In genomic region chr5:75696960-75697359, GRCm38 (mm10) we compare ENCODE assay signal across 21 mouse cellular contexts.
A peak's percentile ranks its signal among the peaks of the same experiment; 100 is the strongest.
DNase-seq lines count a peak whose midpoint lies in the region; ATAC-seq and TF ChIP-seq lines count a peak whose summit lies in the region.
"Had no signal": no experiment of that assay in that cellular context is flagged by ENCODE, and none has a peak within 500 bp of the region (broad histone marks: within the 10 kb centered on the region; RNA-seq: fewer than 3 reads in every experiment).

No protein-coding gene starts in this region.

- H3K27ac ChIP-seq in hindbrain, embryonic 10.5 days, result peak overlapping the region; percentile 14
- H3K27ac ChIP-seq in hindbrain, embryonic 13.5 days, result no peak overlapping the region
- H3K27ac ChIP-seq in hindbrain, embryonic 11.5 days (ENCODE audit: low read depth, low read length), result no peak overlapping the region
- no peak overlapping the region for H3K27ac ChIP-seq in hindbrain, embryonic 15.5 days (replicated peaks)
- no peak overlapping the region for H3K27ac ChIP-seq in midbrain, embryonic 13.5 days
- H3K27ac ChIP-seq: embryonic facial prominence, embryonic 15.5 days; forebrain, embryonic 10.5 days; intestine, embryonic 15.5 days had no signal

- no peak for TF ChIP-seq CTCF in lung, adult 2 months (IDR thresholded peaks at IDR 0.05; ENCODE audit: insufficient read depth, low read length)

- no peak for ATAC-seq in hindbrain, embryonic 13.5 days (ENCODE audit: low FRiP score)
- ATAC-seq in hindbrain, embryonic 11.5 days (ENCODE audit: low FRiP score), result peak; percentile 43
- ATAC-seq in hindbrain, embryonic 15.5 days (ENCODE audit: low FRiP score, low read depth), result 0 out of 2 replicates have a peak, but pooled peaks have one; percentile 44
- peak; percentile 91 for ATAC-seq in midbrain, embryonic 13.5 days
- ATAC-seq: forebrain, embryonic 14.5 days; intestine, embryonic 15.5 days had no signal

- 51% methylated on average over 5 of the region's 5 CpGs for WGBS in hindbrain, embryonic 10.5 days
- WGBS in hindbrain, embryonic 13.5 days, result 49% methylated on average over 5 of the region's 5 CpGs
- WGBS in hindbrain, embryonic 11.5 days, result 51% methylated on average over 5 of the region's 5 CpGs
- 52% methylated on average over 5 of the region's 5 CpGs for WGBS in hindbrain, embryonic 15.5 days
- 34% methylated on average over 5 of the region's 5 CpGs for WGBS in midbrain, embryonic 13.5 days
- 86% methylated on average over 5 of the region's 5 CpGs for WGBS in lung, adult 2 months

- H3K4me3 ChIP-seq in hindbrain, embryonic 10.5 days, result no peak overlapping the region
- H3K4me3 ChIP-seq in hindbrain, embryonic 13.5 days, result no peak overlapping the region
- H3K4me3 ChIP-seq in hindbrain, embryonic 11.5 days (ENCODE audit: low read depth, low read length), result no peak overlapping the region
- no peak overlapping the region for H3K4me3 ChIP-seq in hindbrain, embryonic 15.5 days
- H3K4me3 ChIP-seq in midbrain, embryonic 13.5 days (replicated peaks), result no peak overlapping the region
- H3K4me3 ChIP-seq in lung, adult 2 months (replicated peaks; ENCODE audit: extremely low read depth, low read depth, low read length), result no peak overlapping the region
- H3K4me3 ChIP-seq: embryonic facial prominence, embryonic 15.5 days; erythroblast, embryonic 14.5 days; forebrain, embryonic 10.5 days; heart, embryonic 12.5 days; intestine, embryonic 15.5 days had no signal

- H3K4me2 ChIP-seq in hindbrain, embryonic 13.5 days, result no peak overlapping the region
- H3K4me2 ChIP-seq in hindbrain, embryonic 11.5 days (replicated peaks; ENCODE audit: low read depth, low read length), result no peak overlapping the region
- no peak overlapping the region for H3K4me2 ChIP-seq in hindbrain, embryonic 15.5 days
- no peak overlapping the region for H3K4me2 ChIP-seq in midbrain, embryonic 13.5 days (replicated peaks)
- H3K4me2 ChIP-seq: embryonic facial prominence, embryonic 15.5 days; heart, embryonic 12.5 days; intestine, embryonic 15.5 days had no signal

- H3K36me3 ChIP-seq in hindbrain, embryonic 10.5 days, result no peaks in the 10 kb centered on the region
- H3K36me3 ChIP-seq in hindbrain, embryonic 13.5 days, result no peaks in the 10 kb centered on the region
- H3K36me3 ChIP-seq in hindbrain, embryonic 11.5 days (ENCODE audit: control insufficient read depth, insufficient read depth, low read length), result no peaks in the 10 kb centered on the region
- no peaks in the 10 kb centered on the region for H3K36me3 ChIP-seq in hindbrain, embryonic 15.5 days
- no peaks in the 10 kb centered on the region for H3K36me3 ChIP-seq in midbrain, embryonic 13.5 days
- H3K36me3 ChIP-seq: embryonic facial prominence, embryonic 15.5 days; forebrain, embryonic 10.5 days; heart, embryonic 12.5 days; intestine, embryonic 15.5 days had no signal

- intact Hi-C loops in left cerebral cortex, postnatal 10 days (cut with DNase I), result no loop called here

- H3K9ac ChIP-seq in hindbrain, embryonic 13.5 days, result no peak overlapping the region
- H3K9ac ChIP-seq in hindbrain, embryonic 11.5 days (ENCODE audit: low read depth, low read length), result no peak overlapping the region
- H3K9ac ChIP-seq in hindbrain, embryonic 15.5 days, result no peak overlapping the region
- H3K9ac ChIP-seq in midbrain, embryonic 13.5 days (replicated peaks), result no peak overlapping the region
- H3K9ac ChIP-seq: embryonic facial prominence, embryonic 15.5 days; heart, embryonic 12.5 days; intestine, embryonic 15.5 days had no signal

- no peaks in the 10 kb centered on the region for H3K27me3 ChIP-seq in hindbrain, embryonic 10.5 days (ENCODE audit: insufficient read depth, poor library complexity, severe bottlenecking)
- H3K27me3 ChIP-seq in hindbrain, embryonic 13.5 days, result no peaks in the 10 kb centered on the region
- no peaks in the 10 kb centered on the region for H3K27me3 ChIP-seq in hindbrain, embryonic 11.5 days (ENCODE audit: control insufficient read depth, insufficient read depth, low read length)
- H3K27me3 ChIP-seq in hindbrain, embryonic 15.5 days, result no peaks in the 10 kb centered on the region
- no peaks in the 10 kb centered on the region for H3K27me3 ChIP-seq in midbrain, embryonic 13.5 days
- H3K27me3 ChIP-seq: embryonic facial prominence, embryonic 15.5 days; heart, embryonic 12.5 days; intestine, embryonic 15.5 days had no signal

- peak; percentile 35 for DNase-seq in hindbrain, embryonic 10.5 days (ENCODE audit: low spot score)
- peak; percentile 20 for DNase-seq in hindbrain, embryonic 11.5 days (ENCODE audit: low spot score)
- no peak for DNase-seq in gastrocnemius, adult 8-10 months (ENCODE audit: low spot score in 2 of 2)
- no peak for DNase-seq in left cerebral cortex, postnatal 10 days (ENCODE audit: extremely low spot score in 1 of 2, low spot score in 2 of 2)
- DNase-seq in lung, adult 2 months, result no peak
- DNase-seq: adrenal gland, adult 8-10 months; adrenal gland, postnatal 36 days; cerebellum, adult 11 months; cerebellum, adult 8-10 months; cerebellum, postnatal 14 days; gastrocnemius, postnatal 14 days; kidney, adult 18-20 months had no signal

- H3K4me1 ChIP-seq in hindbrain, embryonic 10.5 days (replicated peaks), result peaks cover 15% of the 10 kb centered on the region
- H3K4me1 ChIP-seq in hindbrain, embryonic 13.5 days (replicated peaks), result peaks cover 9% of the 10 kb centered on the region
- H3K4me1 ChIP-seq in hindbrain, embryonic 11.5 days (replicated peaks; ENCODE audit: control insufficient read depth, insufficient read depth, low read length), result no peaks in the 10 kb centered on the region
- no peaks in the 10 kb centered on the region for H3K4me1 ChIP-seq in hindbrain, embryonic 15.5 days (replicated peaks)
- peaks cover 12% of the 10 kb centered on the region for H3K4me1 ChIP-seq in midbrain, embryonic 13.5 days (replicated peaks)
- H3K4me1 ChIP-seq in lung, adult 2 months (ENCODE audit: control insufficient read depth, insufficient read depth, low read length), result no peaks in the 10 kb centered on the region
- H3K4me1 ChIP-seq: embryonic facial prominence, embryonic 15.5 days; intestine, embryonic 15.5 days had no signal

- no peaks in the 10 kb centered on the region; the same call in 1 of the 2 replicates for H3K9me3 ChIP-seq in hindbrain, embryonic 10.5 days
- H3K9me3 ChIP-seq in hindbrain, embryonic 13.5 days, result no peaks in the 10 kb centered on the region
- H3K9me3 ChIP-seq in hindbrain, embryonic 11.5 days (ENCODE audit: control insufficient read depth, low read length), result no peaks in the 10 kb centered on the region
- no peaks in the 10 kb centered on the region for H3K9me3 ChIP-seq in hindbrain, embryonic 15.5 days
- H3K9me3 ChIP-seq in midbrain, embryonic 13.5 days, result 0 out of 2 replicates have a peak, but pooled peaks cover 3% of the 10 kb centered on the region
- H3K9me3 ChIP-seq: embryonic facial prominence, embryonic 15.5 days; forebrain, embryonic 10.5 days; intestine, embryonic 15.5 days had no signal

- TF ChIP-seq POLR2A in lung, adult 2 months (IDR thresholded peaks at IDR 0.05; ENCODE audit: borderline replicate concordance, extremely low read depth, low read depth, low read length), result no peak

Comparison
In these comparisons a context has a peak if more than half of its experiments do, and no peak if none do; other contexts are left out.
1. DNase-seq: peak in hindbrain, embryonic 10.5 days (single experiment) and hindbrain, embryonic 11.5 days (single experiment); none in gastrocnemius, adult 8-10 months (0 of 2), left cerebral cortex, postnatal 10 days (0 of 2) and lung, adult 2 months (single experiment).